Mouse (Mus musculus): ENCODE measurements at regions not wholly inside any gene's neighbourhood (a gene's known extent, or its start where the extent isn't known, plus 50 kb on each side); places are given as distances from the start of the nearest gene placed in this dataset.

DNA sequence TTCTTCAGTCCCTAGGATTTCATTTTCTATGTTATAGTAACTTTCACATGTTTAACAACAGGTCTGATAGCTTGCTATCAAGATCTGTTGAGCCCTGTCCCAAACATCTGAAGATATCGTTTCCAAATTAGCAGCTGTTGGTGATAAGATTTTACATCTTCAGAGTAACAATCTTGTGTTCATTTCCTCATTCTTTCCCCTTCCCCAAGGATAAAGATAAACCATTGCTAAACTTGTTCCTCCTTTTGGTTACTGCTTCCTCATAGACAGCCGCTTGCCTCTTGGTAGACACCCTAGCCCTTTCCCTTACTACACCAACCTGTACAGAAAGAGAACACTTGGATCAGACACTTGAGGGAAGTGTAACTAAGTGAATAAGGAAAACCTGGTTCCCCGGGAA, 58.6 kb downstream of the Kcnrg start:
- Histone ChIP-seq H3K36me3 (ENCODE audit: inconsistent target) (peaks cover 11% of the 10 kb centered on the region; the same call in 1 of the 2 replicates), H3K27ac (peak overlapping the region; percentile 35), H3K79me2 (ENCODE audit: inconsistent target) (peaks cover 96% of the 10 kb centered on the region), H3K4me3 (ENCODE audit: inconsistent target) (no peak overlapping the region)
- WGBS (ENCODE audit: missing documents) = 7% methylated on average over 3 of the region's 3 CpGs

GRCm38 (mm10) chr14:61673184-61673583, 65.9 kb downstream of the Kcnrg start:
- Histone ChIP-seq H3K4me3 (ENCODE audit: inconsistent target) (no peak overlapping the region), H3K36me3 (ENCODE audit: inconsistent target) (peaks cover 36% of the 10 kb centered on the region), H3K27ac (no peak overlapping the region), H3K79me2 (ENCODE audit: inconsistent target) (peaks cover 100% of the 10 kb centered on the region)
- WGBS (ENCODE audit: missing documents) = 14% methylated on average over 2 of the region's 2 CpGs

DNA sequence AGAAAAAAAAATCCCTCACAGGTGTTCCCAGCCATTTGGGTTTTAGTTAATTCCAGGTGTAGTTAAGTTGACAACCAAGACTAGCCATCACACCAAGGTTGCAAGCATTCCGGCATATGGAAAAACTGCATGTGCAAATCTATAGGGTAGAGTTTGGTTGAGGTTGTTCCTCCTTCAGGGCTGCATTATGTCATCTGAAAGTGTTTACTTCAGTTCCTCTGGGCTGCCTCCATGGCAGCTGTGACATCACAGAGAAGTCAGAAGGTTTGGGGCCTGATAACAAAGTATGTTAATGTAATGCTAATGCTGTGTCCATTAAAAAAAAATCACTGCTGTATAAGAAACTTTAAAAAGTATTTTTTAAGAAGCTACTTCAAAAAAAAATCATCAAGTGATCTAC, 70.8 kb downstream of the Kcnrg start:
- H3K27ac ChIP-seq = no peak overlapping the region
- WGBS (ENCODE audit: missing documents) = 91% methylated on average over 1 of the region's 1 CpGs
- peaks cover 11% of the 10 kb centered on the region; the same call in 1 of the 2 replicates for H3K36me3 ChIP-seq (ENCODE audit: inconsistent target)
- peaks cover 84% of the 10 kb centered on the region for H3K79me2 ChIP-seq (ENCODE audit: inconsistent target)
- H3K4me3 ChIP-seq (ENCODE audit: inconsistent target) = no peak overlapping the region

- Histone ChIP-seq H3K36me3 (ENCODE audit: inconsistent target) (peaks cover 7% of the 10 kb centered on the region; the same call in 1 of the 2 replicates), H3K27ac (peak overlapping the region; percentile 94), H3K79me2 (ENCODE audit: inconsistent target) (peaks cover 55% of the 10 kb centered on the region), H3K4me3 (ENCODE audit: inconsistent target) (peak overlapping the region; percentile 68)
- WGBS (ENCODE audit: missing documents) = 0% methylated on average over 47 of the region's 50 CpGs
Observed at GRCm38 (mm10) chr14:61680818-61681707, 73.8 kb downstream of the Kcnrg start.

DNA sequence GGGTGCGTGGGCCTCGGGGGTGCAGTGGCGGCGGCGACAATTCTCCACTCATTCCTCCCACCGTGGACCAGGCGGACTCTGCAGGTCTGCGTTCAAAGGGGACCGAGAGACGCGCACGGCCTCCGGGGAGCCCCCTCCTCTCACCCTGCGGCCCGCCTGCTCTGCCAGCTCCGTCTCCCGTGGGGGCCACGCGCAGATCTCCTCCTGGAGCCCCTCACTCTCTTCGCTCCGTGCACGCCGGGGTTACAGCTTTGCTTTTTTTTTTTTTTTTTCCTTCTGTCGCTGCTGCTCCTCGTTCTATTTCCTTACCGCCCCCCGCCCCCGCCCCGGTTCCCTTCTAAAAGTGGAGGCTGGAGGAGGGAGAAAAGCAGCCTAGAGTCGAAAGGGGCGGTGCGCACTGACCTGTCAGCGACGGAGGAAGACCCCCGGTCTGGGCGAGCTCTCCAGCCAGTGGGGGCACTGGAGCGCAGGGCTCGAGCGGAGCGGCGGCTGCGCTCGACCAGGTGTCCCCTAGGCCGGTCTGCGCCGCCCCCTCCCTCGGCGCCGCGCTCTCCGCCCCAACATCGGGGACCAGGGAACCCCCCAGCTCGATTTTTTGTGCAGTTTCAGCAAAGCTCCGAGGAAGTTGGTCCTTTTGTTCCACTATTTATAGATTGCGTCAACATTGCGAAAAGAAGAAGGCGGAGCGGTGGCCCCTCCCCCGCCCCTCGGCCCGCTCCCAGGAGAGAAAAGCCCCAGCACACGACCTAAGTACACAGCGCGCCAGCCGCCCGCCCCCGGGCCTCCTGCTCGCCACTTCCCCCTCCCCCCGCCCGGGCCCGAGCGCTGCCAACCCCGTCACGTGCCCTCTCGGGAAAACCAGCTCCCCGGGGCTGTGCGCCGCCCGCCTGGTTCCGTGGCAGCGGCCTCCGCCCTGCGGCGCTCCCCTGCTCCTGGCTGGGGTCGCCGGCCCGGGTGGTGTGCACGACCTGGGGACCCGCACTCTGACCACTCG, 74.7 kb downstream of the Kcnrg start:
- WGBS (ENCODE audit: missing documents) = under 1% methylated on average over 42 of the region's 90 CpGs
- peaks cover 1% of the 10 kb centered on the region; the same call in 1 of the 2 replicates for H3K36me3 ChIP-seq (ENCODE audit: inconsistent target)
- H3K27ac ChIP-seq = peak overlapping the region; percentile 94
- H3K79me2 ChIP-seq (ENCODE audit: inconsistent target) = peaks cover 45% of the 10 kb centered on the region
- H3K4me3 ChIP-seq (ENCODE audit: inconsistent target) = peak overlapping the region; percentile 68

GRCm38 (mm10) chr14:61682721-61683355, 75.6 kb downstream of the Kcnrg start:
- WGBS (ENCODE audit: missing documents) = under 1% methylated on average over 48 of the region's 54 CpGs
- Histone ChIP-seq H3K36me3 (ENCODE audit: inconsistent target) (no peaks in the 10 kb centered on the region), H3K27ac (peak overlapping the region; percentile 93), H3K4me3 (ENCODE audit: inconsistent target) (peak overlapping the region; percentile 40), H3K79me2 (ENCODE audit: inconsistent target) (peaks cover 37% of the 10 kb centered on the region)

- H3K27ac ChIP-seq = peak overlapping the region; percentile 93
- H3K4me3 ChIP-seq (ENCODE audit: inconsistent target) = peak overlapping the region; percentile 40
- WGBS (ENCODE audit: missing documents) = 17% methylated on average over 9 of the region's 9 CpGs
- H3K79me2 ChIP-seq (ENCODE audit: inconsistent target) = peaks cover 32% of the 10 kb centered on the region
- H3K36me3 ChIP-seq (ENCODE audit: inconsistent target) = no peaks in the 10 kb centered on the region
Observed at GRCm38 (mm10) chr14:61683356-61683740, 76.1 kb downstream of the Kcnrg start.

DNA sequence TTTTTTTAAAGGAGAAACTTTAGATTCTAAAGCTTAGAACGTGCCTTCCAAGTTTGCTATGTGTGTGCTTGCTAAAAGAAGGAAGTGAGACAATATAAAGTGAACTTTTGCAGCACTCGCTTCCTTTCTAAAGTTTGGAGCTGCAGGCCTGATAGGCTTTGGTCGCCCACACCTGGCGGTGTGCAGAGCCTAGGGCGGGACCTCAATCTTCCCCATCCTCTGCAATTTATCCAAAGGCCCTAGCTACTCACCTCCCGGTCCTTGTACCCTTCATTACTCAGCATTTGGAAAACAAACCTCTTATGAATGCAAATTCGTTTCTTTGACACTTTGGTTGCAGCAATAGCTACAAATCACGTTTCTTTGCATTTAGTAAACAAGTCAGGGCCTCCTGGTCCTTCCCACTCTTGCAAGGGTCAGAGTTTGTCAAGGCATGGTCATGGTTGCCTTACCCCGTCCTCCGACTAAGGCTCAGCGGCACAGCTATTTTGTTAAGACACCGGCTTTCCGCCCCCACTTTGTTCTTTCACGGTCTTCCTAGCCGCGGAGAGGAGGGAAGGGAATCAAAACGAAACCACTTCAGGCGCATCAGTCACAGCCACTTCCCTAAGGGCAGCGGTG, 76.6 kb downstream of the Kcnrg start:
- Histone ChIP-seq H3K79me2 (ENCODE audit: inconsistent target) (peaks cover 26% of the 10 kb centered on the region), H3K4me3 (ENCODE audit: inconsistent target) (peak overlapping the region; percentile 40), H3K27ac (peak overlapping the region; percentile 93), H3K36me3 (ENCODE audit: inconsistent target) (no peaks in the 10 kb centered on the region)
- WGBS (ENCODE audit: missing documents) = 1% methylated on average over 19 of the region's 19 CpGs

- peak overlapping the region; percentile 40 for H3K4me3 ChIP-seq (ENCODE audit: inconsistent target)
- peak overlapping the region; percentile 93 for H3K27ac ChIP-seq
- peaks cover 19% of the 10 kb centered on the region for H3K79me2 ChIP-seq (ENCODE audit: inconsistent target)
- no peaks in the 10 kb centered on the region for H3K36me3 ChIP-seq (ENCODE audit: inconsistent target)
- 64% methylated on average over 25 of the region's 26 CpGs for WGBS (ENCODE audit: missing documents)
Observed at GRCm38 (mm10) chr14:61684473-61685230, 77.4 kb downstream of the Kcnrg start.

- Histone ChIP-seq H3K27ac (no peak overlapping the region), H3K36me3 (ENCODE audit: inconsistent target) (no peaks in the 10 kb centered on the region), H3K4me3 (ENCODE audit: inconsistent target) (no peak overlapping the region), H3K79me2 (ENCODE audit: inconsistent target) (peaks cover 12% of the 10 kb centered on the region)
- 90% methylated on average over 12 of the region's 12 CpGs for WGBS (ENCODE audit: missing documents)
Observed at GRCm38 (mm10) chr14:61685231-61685800, 78.1 kb downstream of the Kcnrg start.

DNA sequence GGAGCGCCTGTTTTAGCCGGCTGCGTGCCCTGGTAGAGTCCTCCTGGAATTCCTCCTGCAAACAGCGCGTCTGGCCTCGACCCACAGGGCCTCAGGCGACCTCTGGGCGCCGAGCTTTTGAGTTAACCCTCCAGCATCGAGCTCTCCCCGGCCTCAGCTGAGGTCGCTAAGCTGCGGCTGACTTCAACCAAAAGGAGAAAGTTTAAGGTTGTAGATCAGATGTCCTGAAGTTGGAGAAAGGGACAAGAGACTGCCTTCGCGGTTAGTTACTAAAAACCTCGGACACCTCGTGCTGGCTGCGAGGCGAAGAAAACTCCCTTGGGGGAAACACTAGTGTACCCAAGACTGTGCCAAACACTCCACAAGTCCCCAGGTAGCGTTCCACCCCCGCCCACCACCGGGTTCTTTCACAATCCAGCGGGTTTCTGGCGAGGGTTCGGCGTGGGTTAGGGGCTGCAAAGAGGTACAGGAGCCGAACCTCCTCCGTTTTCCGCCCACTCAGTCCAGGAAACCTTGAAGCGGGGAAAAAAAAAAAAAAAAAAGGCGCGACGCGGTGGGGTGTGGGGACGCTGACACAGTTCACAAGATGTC, 78.9 kb downstream of the Kcnrg start:
- Histone ChIP-seq H3K79me2 (ENCODE audit: inconsistent target) (peaks cover 6% of the 10 kb centered on the region; the same call in 1 of the 2 replicates), H3K27ac (no peak overlapping the region), H3K36me3 (ENCODE audit: inconsistent target) (no peaks in the 10 kb centered on the region), H3K4me3 (ENCODE audit: inconsistent target) (peak overlapping the region; percentile 41; the same call in 1 of the 2 replicates)
- WGBS (ENCODE audit: missing documents) = 66% methylated on average over 19 of the region's 35 CpGs

DNA sequence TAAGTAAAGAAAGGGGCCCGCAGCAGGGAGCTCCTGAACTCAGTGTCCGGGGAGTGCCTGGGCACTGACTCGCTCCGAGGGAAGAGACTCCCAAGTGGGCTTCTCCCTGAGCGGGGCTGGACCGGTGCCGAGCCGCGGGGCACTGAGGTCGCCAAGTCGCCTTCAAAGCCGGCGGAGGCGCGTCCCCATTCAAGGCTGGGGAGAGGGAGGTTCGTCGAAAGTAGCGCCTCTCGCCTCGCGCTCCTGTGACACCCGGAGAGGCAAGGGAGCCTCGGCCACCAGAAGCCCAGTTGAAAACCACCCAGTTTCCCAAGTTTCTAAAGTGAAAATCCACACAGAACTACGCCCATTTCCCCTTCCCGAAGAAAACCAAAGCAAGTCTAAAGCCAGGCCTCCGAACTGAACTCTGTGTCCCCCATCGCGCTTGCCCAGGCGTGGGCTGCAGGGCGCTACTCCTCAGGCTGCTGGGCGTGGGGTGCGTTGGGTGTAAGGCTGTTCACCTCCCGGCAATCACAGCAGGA, 79.6 kb downstream of the Kcnrg start:
- under 1% methylated on average over 31 of the region's 33 CpGs for WGBS (ENCODE audit: missing documents)
- H3K27ac ChIP-seq = no peak overlapping the region
- no peaks in the 10 kb centered on the region for H3K36me3 ChIP-seq (ENCODE audit: inconsistent target)
- H3K4me3 ChIP-seq (ENCODE audit: inconsistent target) = peak overlapping the region; percentile 41
- H3K79me2 ChIP-seq (ENCODE audit: inconsistent target) = peaks cover under 1% of the 10 kb centered on the region; the same call in 1 of the 2 replicates
